Mouse (Mus musculus) CD8-positive naive resting alpha-beta T cell, adult 57 days (primary cell): ENCODE results near the gene 1700029H14Rik. TPM values are rescaled to one million over a fixed set of nuclear protein-coding genes. Genes with fewer than 3 reads are reported as not detected.

Experiments used
- total RNA-seq: library from RNA; stranded (reverse); gene quantifications from one replicate; pipeline ENCODE4 v1.2.4, GENCODE M21; 2023

The 1700029H14Rik gene
- total RNA-seq = 5.3 TPM

GRCm38 (mm10) chr8:13562118-13562517 lies at the start of gene 1700029H14Rik:
TSS of gene 1700029H14Rik (minus strand) at chr8:13562461.

Other genes starting within 250 kb of the 1700029H14Rik start
- gene Tfdp1, start 223.7 kb downstream of the 1700029H14Rik start, total RNA-seq = 28.4 TPM
- not detected for gene Atp4b, start 165.6 kb downstream of the 1700029H14Rik start, total RNA-seq
- 0.15 TPM for gene Grk1, start 157.4 kb downstream of the 1700029H14Rik start, total RNA-seq
- not detected for gene Tmem255b, start 127.3 kb downstream of the 1700029H14Rik start, total RNA-seq
- gene Gas6, start 68.0 kb downstream of the 1700029H14Rik start, total RNA-seq = 0.18 TPM
- 323 TPM for gene Rasa3, start 115.1 kb upstream of the 1700029H14Rik start, total RNA-seq
- not detected for gene Cfap97d2, start 143.4 kb upstream of the 1700029H14Rik start, total RNA-seq
- 40.2 TPM for gene Cdc16, start 195.2 kb upstream of the 1700029H14Rik start, total RNA-seq
- 22.7 TPM for gene Upf3a, start 223.2 kb upstream of the 1700029H14Rik start, total RNA-seq